Comparison of ENCODE assay signal across 8 mouse cellular contexts in the genomic region with DNA sequence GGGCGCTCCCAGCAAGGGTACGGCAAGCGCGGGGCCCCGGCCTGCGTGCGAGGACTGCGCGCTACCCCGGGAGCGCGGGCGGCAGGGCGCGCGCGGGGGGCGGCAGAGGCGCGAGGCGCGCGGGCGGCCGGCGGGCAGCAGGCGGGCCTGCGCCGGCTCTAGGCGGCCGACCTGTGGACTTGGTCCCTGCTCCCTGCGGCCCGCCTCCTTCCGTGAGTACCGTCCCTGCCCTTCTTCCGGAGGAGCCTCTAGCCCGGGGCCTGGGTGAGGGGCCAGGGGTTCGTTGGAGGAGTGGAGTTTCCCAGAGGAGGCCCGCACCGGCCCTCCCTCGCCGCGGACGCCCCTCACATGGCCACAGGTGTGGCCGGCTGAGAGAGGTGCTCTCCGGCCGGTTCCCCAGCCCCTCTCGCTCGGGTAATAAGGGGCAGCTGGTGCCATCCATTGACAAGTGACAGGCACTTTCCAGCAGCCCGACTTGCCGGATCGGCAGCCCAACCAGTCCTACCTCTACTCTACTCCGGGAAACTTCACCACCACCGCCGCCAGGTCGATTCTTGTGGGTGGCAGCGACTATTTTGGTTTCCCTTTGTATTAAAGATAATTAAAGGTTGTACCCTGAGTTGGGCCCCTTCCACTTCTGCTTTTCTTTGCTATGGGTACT. TPM values are rescaled to one million over a fixed set of nuclear protein-coding genes. Genes with fewer than 3 reads are reported as not detected.
DNase-seq lines count a peak whose midpoint lies in the region; ATAC-seq and TF ChIP-seq lines count a peak whose summit lies in the region.

No protein-coding gene starts in this region.

- no peaks in the 10 kb centered on the region for H3K9me3 ChIP-seq in forebrain, postnatal 0 days (ENCODE audit: low read length)
- no peaks in the 10 kb centered on the region for H3K9me3 ChIP-seq in hindbrain, embryonic 12.5 days (replicated peaks)

- peak overlapping the region; percentile 41 for H3K9ac ChIP-seq in forebrain, postnatal 0 days
- H3K9ac ChIP-seq in hindbrain, embryonic 12.5 days: peak overlapping the region; percentile 46

- peak overlapping the region; percentile 55; the same call in 1 of the 2 replicates for H3K27ac ChIP-seq in forebrain, postnatal 0 days (ENCODE audit: low read depth, low read length)
- peak overlapping the region; percentile 35; the same call in 1 of the 2 replicates for H3K27ac ChIP-seq in hindbrain, embryonic 12.5 days

- WGBS in forebrain, postnatal 0 days: under 1% methylated on average over 36 of the region's 57 CpGs
- 0% methylated on average over 50 of the region's 57 CpGs for WGBS in hindbrain, embryonic 12.5 days

- H3K4me2 ChIP-seq in forebrain, postnatal 0 days (ENCODE audit: low read depth): peak overlapping the region; percentile 41
- H3K4me2 ChIP-seq in hindbrain, embryonic 12.5 days (replicated peaks): peak overlapping the region; percentile 38

- H3K27me3 ChIP-seq in forebrain, postnatal 0 days (ENCODE audit: insufficient read depth, low read length): no peaks in the 10 kb centered on the region
- no peaks in the 10 kb centered on the region for H3K27me3 ChIP-seq in hindbrain, embryonic 12.5 days

- H3K36me3 ChIP-seq in forebrain, postnatal 0 days (ENCODE audit: insufficient read depth): peaks cover 20% of the 10 kb centered on the region
- peaks cover 22% of the 10 kb centered on the region for H3K36me3 ChIP-seq in hindbrain, embryonic 12.5 days

- no peaks in the 10 kb centered on the region for H3K4me1 ChIP-seq in forebrain, postnatal 0 days (ENCODE audit: insufficient read depth)
- H3K4me1 ChIP-seq in hindbrain, embryonic 12.5 days: 0 out of 2 replicates have a peak, but pooled peaks cover 3% of the 10 kb centered on the region

- H3K4me3 ChIP-seq in forebrain, postnatal 0 days (ENCODE audit: low read depth, low read length): peak overlapping the region; percentile 38
- H3K4me3 ChIP-seq in hindbrain, embryonic 12.5 days: peak overlapping the region; percentile 36

- ATAC-seq in forebrain, postnatal 0 days: no peak
- no peak; the same call in 1 of the 2 replicates for ATAC-seq in hindbrain, embryonic 12.5 days (ENCODE audit: low FRiP score)

- peak; percentile 77 for DNase-seq in MN1 (ENCODE audit: low spot score)
- DNase-seq in cerebellum, adult 11 months: peak; percentile 61
- no peak for DNase-seq in forebrain, postnatal 0 days
- peak; percentile 53 to 60 for DNase-seq in layer of hippocampus, postnatal 36 days
- peak; percentile 42 for DNase-seq in lung, postnatal 25 days (ENCODE audit: low spot score)
- DNase-seq in right cerebral cortex, adult 2 months (ENCODE audit: low spot score in 2 of 2): peak; percentile 36 to 37
- peak; percentile 61 for DNase-seq in urinary bladder, adult 2 months (ENCODE audit: low spot score)

- no peak for TF ChIP-seq CTCF in forebrain, postnatal 0 days (IDR thresholded peaks at IDR 0.05; ENCODE audit: low read depth)

RNA-seq across cellular contexts. Expression of gene Eif4enif1, which starts 0.7 kb away (rescaled TPM):
- total RNA-seq in forebrain, postnatal 0 days (2014; rRNA removed): 55.6 and 79.4 TPM in 2 replicates
- 31.4 and 36.5 TPM in 2 replicates for polyA plus RNA-seq in forebrain, postnatal 0 days (2015; fragmentation: Nextera tagmentation; extraction: Ambion mirVana)
- 58.8 and 64.6 TPM in 2 replicates for polyA plus RNA-seq in hindbrain, embryonic 12.5 days (2016; fragmentation: Nextera tagmentation; extraction: Ambion mirVana)
- total RNA-seq in layer of hippocampus, postnatal 36 days (2021): 10 to 100 TPM; 67.2 to 71.1 TPM
- 49.4 and 50.8 TPM in 2 replicates for polyA plus RNA-seq in urinary bladder, adult 2 months (2012; rRNA removed)

RNA-seq across cellular contexts. Expression of gene Sfi1, which starts 9.6 kb away (rescaled TPM):
- total RNA-seq in forebrain, postnatal 0 days (2014; rRNA removed): 17.7 and 22.8 TPM in 2 replicates
- 4.7 and 8.7 TPM in 2 replicates for polyA plus RNA-seq in forebrain, postnatal 0 days (2015; fragmentation: Nextera tagmentation; extraction: Ambion mirVana)
- polyA plus RNA-seq in hindbrain, embryonic 12.5 days (2016; fragmentation: Nextera tagmentation; extraction: Ambion mirVana): 17.2 and 18.6 TPM in 2 replicates
- 10 to 100 TPM; 66.4 to 85.4 TPM for total RNA-seq in layer of hippocampus, postnatal 36 days (2021)
- polyA plus RNA-seq in urinary bladder, adult 2 months (2012; rRNA removed): 27.2 and 38.1 TPM in 2 replicates
